Mouse (Mus musculus): Measurements from ENCODE around the gene P2rx3. TPM values are rescaled to one million over a fixed set of nuclear protein-coding genes. Genes with fewer than 3 reads are reported as not detected.

Gene P2rx3
- polyA plus RNA-seq, 1 experiment from 2014 or later: not detected

DNA sequence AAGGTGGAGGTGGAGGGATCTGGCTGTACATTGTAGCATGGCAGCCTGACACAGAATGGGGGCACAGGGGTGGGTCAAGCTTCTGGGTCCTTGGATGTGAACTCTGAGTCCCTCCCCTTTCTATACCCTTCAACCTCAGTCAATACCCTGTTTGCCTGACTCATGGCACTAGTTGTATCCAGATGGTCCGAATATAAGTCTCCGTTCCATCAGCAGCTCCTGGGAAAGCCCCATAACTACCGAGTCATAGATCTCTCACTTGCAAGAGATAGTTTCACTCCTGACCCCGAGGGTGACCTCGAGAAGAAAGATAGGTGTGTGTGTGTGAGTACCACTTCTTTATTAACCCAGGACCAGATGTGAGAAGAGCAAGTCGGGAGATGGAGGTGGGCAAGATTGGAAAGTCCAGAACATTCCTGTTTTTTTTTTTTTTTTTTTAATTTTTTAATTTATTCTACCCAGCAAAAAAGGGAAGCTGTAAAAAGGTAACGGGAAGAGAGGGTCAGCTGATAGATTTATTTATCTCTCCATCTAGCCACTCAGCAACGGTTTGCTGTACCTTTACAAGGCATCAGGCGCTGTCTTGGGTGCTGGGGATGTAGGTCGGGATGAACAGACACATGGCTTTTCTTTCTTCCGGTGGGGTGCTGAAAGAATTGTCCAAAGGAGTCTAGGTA, 78.5 kb downstream of the P2rx3 start:
- H3K4me1 ChIP-seq (ENCODE audit: control insufficient read depth in 2 of 2, insufficient read depth in 2 of 2, low read length in 2 of 2): no peaks in the 10 kb centered on the region
- H3K9me3 ChIP-seq (ENCODE audit: control insufficient read depth, low read length): no peaks in the 10 kb centered on the region
- no peak overlapping the region for H3K4me2 ChIP-seq (ENCODE audit: low read length)
- no peak overlapping the region for H3K4me3 ChIP-seq (ENCODE audit: control insufficient read depth in 1 of 2, insufficient read depth in 1 of 2, low read depth in 1 of 2, low read length in 2 of 2)
- 78% methylated on average over 11 of the region's 11 CpGs for WGBS
- ATAC-seq (ENCODE audit: insufficient number of reproducible peaks, insufficient read depth, low FRiP score, low read depth): no peak
- no peaks in the 10 kb centered on the region for H3K27me3 ChIP-seq (ENCODE audit: control insufficient read depth, insufficient read depth, low read length)
- no peak overlapping the region for H3K9ac ChIP-seq (ENCODE audit: low read length)
- peaks cover 42% of the 10 kb centered on the region for H3K36me3 ChIP-seq (ENCODE audit: control insufficient read depth, insufficient read depth, low read length)
- H3K27ac ChIP-seq (replicated peaks in 1 of 2; ENCODE audit: control insufficient read depth in 1 of 2, insufficient read depth in 1 of 2, low read depth in 2 of 2, low read length in 2 of 2): no peak overlapping the region

- Histone ChIP-seq H3K4me3 (ENCODE audit: control insufficient read depth in 1 of 2, insufficient read depth in 1 of 2, low read depth in 1 of 2, low read length in 2 of 2) (no peak overlapping the region), H3K4me1 (ENCODE audit: control insufficient read depth in 2 of 2, insufficient read depth in 2 of 2, low read length in 2 of 2) (no peaks in the 10 kb centered on the region), H3K9ac (ENCODE audit: low read length) (no peak overlapping the region), H3K9me3 (ENCODE audit: control insufficient read depth, low read length) (no peaks in the 10 kb centered on the region), H3K36me3 (ENCODE audit: control insufficient read depth, insufficient read depth, low read length) (peaks cover 64% of the 10 kb centered on the region), H3K27me3 (ENCODE audit: control insufficient read depth, insufficient read depth, low read length) (no peaks in the 10 kb centered on the region), H3K27ac (replicated peaks in 1 of 2; ENCODE audit: control insufficient read depth in 1 of 2, insufficient read depth in 1 of 2, low read depth in 2 of 2, low read length in 2 of 2) (no peak overlapping the region), H3K4me2 (ENCODE audit: low read length) (no peak overlapping the region)
- WGBS: 49% methylated on average over 5 of the region's 5 CpGs
- ATAC-seq (ENCODE audit: insufficient number of reproducible peaks, insufficient read depth, low FRiP score, low read depth): no peak; the same call in 1 of the 2 replicates
Observed at GRCm38 (mm10) chr2:84956274-84956673, 81.0 kb downstream of the P2rx3 start.

GRCm38 (mm10) chr2:84955435-84955834, 81.8 kb downstream of the P2rx3 start:
- no peak overlapping the region for H3K9ac ChIP-seq (ENCODE audit: low read length)
- H3K36me3 ChIP-seq (ENCODE audit: control insufficient read depth, insufficient read depth, low read length): peaks cover 72% of the 10 kb centered on the region
- no peak overlapping the region for H3K4me2 ChIP-seq (ENCODE audit: low read length)
- H3K9me3 ChIP-seq (ENCODE audit: control insufficient read depth, low read length): no peaks in the 10 kb centered on the region
- no peak overlapping the region for H3K27ac ChIP-seq (replicated peaks in 1 of 2; ENCODE audit: control insufficient read depth in 1 of 2, insufficient read depth in 1 of 2, low read depth in 2 of 2, low read length in 2 of 2)
- H3K27me3 ChIP-seq (ENCODE audit: control insufficient read depth, insufficient read depth, low read length): no peaks in the 10 kb centered on the region
- H3K4me1 ChIP-seq (ENCODE audit: control insufficient read depth in 2 of 2, insufficient read depth in 2 of 2, low read length in 2 of 2): no peaks in the 10 kb centered on the region
- no peak for ATAC-seq (ENCODE audit: insufficient number of reproducible peaks, insufficient read depth, low FRiP score, low read depth)
- 86% methylated on average over 9 of the region's 9 CpGs for WGBS
- no peak overlapping the region for H3K4me3 ChIP-seq (ENCODE audit: control insufficient read depth in 1 of 2, insufficient read depth in 1 of 2, low read depth in 1 of 2, low read length in 2 of 2)

GRCm38 (mm10) chr2:84952693-84953092, 84.6 kb downstream of the P2rx3 start:
- 83% methylated on average over 4 of the region's 4 CpGs for WGBS
- H3K36me3 ChIP-seq (ENCODE audit: control insufficient read depth, insufficient read depth, low read length): peaks cover 89% of the 10 kb centered on the region

GRCm38 (mm10) chr2:84952251-84952650, 85.0 kb downstream of the P2rx3 start:
- Histone ChIP-seq H3K9me3 (ENCODE audit: control insufficient read depth, low read length) (no peaks in the 10 kb centered on the region), H3K36me3 (ENCODE audit: control insufficient read depth, insufficient read depth, low read length) (peaks cover 89% of the 10 kb centered on the region)
- 85% methylated on average over 1 of the region's 1 CpGs for whole genome bisulfite sequencing

More at GRCm38 (mm10) chr2:84952693-84953092, 84.6 kb downstream of the P2rx3 start:
- ATAC-seq (ENCODE audit: insufficient number of reproducible peaks, insufficient read depth, low FRiP score, low read depth): no peak
- H3K9ac ChIP-seq (ENCODE audit: low read length): no peak overlapping the region
- H3K27me3 ChIP-seq (ENCODE audit: control insufficient read depth, insufficient read depth, low read length): no peaks in the 10 kb centered on the region
- H3K4me1 ChIP-seq (ENCODE audit: control insufficient read depth in 2 of 2, insufficient read depth in 2 of 2, low read length in 2 of 2): no peaks in the 10 kb centered on the region
- H3K9me3 ChIP-seq (ENCODE audit: control insufficient read depth, low read length): no peaks in the 10 kb centered on the region
- H3K27ac ChIP-seq (replicated peaks in 1 of 2; ENCODE audit: control insufficient read depth in 1 of 2, insufficient read depth in 1 of 2, low read depth in 2 of 2, low read length in 2 of 2): no peak overlapping the region
- H3K4me3 ChIP-seq (ENCODE audit: control insufficient read depth in 1 of 2, insufficient read depth in 1 of 2, low read depth in 1 of 2, low read length in 2 of 2): no peak overlapping the region
- no peak overlapping the region for H3K4me2 ChIP-seq (ENCODE audit: low read length)

DNA sequence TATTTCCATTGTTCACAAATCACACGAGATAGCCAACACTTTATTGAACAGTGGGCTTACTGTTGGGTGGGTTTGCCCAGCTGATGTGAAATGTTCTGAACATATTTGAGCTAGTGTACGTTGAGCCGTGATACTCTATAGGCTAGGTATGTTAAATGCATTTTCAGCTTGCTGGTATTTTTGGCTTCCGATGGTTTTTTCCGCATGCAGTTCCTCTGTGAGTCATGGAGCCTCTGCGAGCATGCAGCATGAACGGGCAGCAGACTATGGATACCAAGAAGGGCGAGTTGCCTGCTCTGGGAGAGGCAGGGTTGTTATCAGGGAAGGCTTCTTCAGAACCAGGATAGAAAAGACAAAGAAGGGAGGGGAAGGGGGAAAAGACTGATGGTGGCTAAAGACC, 86.2 kb downstream of the P2rx3 start:
- ATAC-seq (ENCODE audit: insufficient number of reproducible peaks, insufficient read depth, low FRiP score, low read depth): no peak
- no peaks in the 10 kb centered on the region for H3K27me3 ChIP-seq (ENCODE audit: control insufficient read depth, insufficient read depth, low read length)
- WGBS: 71% methylated on average over 8 of the region's 8 CpGs

More at GRCm38 (mm10) chr2:84952251-84952650, 85.0 kb downstream of the P2rx3 start:
- no peak overlapping the region for H3K9ac ChIP-seq (ENCODE audit: low read length)
- H3K27me3 ChIP-seq (ENCODE audit: control insufficient read depth, insufficient read depth, low read length): no peaks in the 10 kb centered on the region
- ATAC-seq (ENCODE audit: insufficient number of reproducible peaks, insufficient read depth, low FRiP score, low read depth): no peak
- no peak overlapping the region for H3K27ac ChIP-seq (replicated peaks in 1 of 2; ENCODE audit: control insufficient read depth in 1 of 2, insufficient read depth in 1 of 2, low read depth in 2 of 2, low read length in 2 of 2)
- H3K4me2 ChIP-seq (ENCODE audit: low read length): no peak overlapping the region
- no peak overlapping the region for H3K4me3 ChIP-seq (ENCODE audit: control insufficient read depth in 1 of 2, insufficient read depth in 1 of 2, low read depth in 1 of 2, low read length in 2 of 2)
- H3K4me1 ChIP-seq (ENCODE audit: control insufficient read depth in 2 of 2, insufficient read depth in 2 of 2, low read length in 2 of 2): no peaks in the 10 kb centered on the region

DNA sequence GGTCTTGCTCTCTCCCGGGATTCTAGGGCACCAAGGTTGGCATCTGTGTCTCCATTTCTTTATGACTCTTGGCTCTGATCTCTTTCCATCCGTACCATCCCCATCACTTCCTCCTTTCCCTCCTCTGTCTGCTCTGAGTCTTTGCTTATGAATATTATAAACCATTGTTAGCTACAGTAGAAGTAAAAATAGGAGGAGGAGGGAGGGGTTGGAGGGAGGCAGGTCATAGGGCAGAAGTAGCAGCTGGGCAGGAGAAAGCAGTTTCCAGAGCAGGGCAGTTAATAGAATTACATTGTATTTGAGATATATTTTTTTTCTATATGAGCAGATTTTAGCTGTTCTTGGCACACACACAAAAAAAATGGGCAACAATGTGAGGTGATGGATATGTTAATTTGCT, 88.5 kb downstream of the P2rx3 start:
- 82% methylated on average over 2 of the region's 2 CpGs for WGBS
- Histone ChIP-seq H3K27me3 (ENCODE audit: control insufficient read depth, insufficient read depth, low read length) (no peaks in the 10 kb centered on the region), H3K27ac (replicated peaks in 1 of 2; ENCODE audit: control insufficient read depth in 1 of 2, insufficient read depth in 1 of 2, low read depth in 2 of 2, low read length in 2 of 2) (no peak overlapping the region), H3K36me3 (ENCODE audit: control insufficient read depth, insufficient read depth, low read length) (peaks cover 92% of the 10 kb centered on the region), H3K4me3 (ENCODE audit: control insufficient read depth in 1 of 2, insufficient read depth in 1 of 2, low read depth in 1 of 2, low read length in 2 of 2) (no peak overlapping the region), H3K4me1 (ENCODE audit: control insufficient read depth in 2 of 2, insufficient read depth in 2 of 2, low read length in 2 of 2) (no peaks in the 10 kb centered on the region), H3K9me3 (ENCODE audit: control insufficient read depth, low read length) (no peaks in the 10 kb centered on the region), H3K4me2 (ENCODE audit: low read length) (no peak overlapping the region), H3K9ac (ENCODE audit: low read length) (no peak overlapping the region)
- no peak for ATAC-seq (ENCODE audit: insufficient number of reproducible peaks, insufficient read depth, low FRiP score, low read depth)

More for the DNA sequence above, 86.2 kb downstream of the P2rx3 start:
- Histone ChIP-seq H3K4me2 (ENCODE audit: low read length) (no peak overlapping the region), H3K36me3 (ENCODE audit: control insufficient read depth, insufficient read depth, low read length) (peaks cover 92% of the 10 kb centered on the region), H3K4me3 (ENCODE audit: control insufficient read depth in 1 of 2, insufficient read depth in 1 of 2, low read depth in 1 of 2, low read length in 2 of 2) (no peak overlapping the region), H3K9me3 (ENCODE audit: control insufficient read depth, low read length) (no peaks in the 10 kb centered on the region), H3K9ac (ENCODE audit: low read length) (no peak overlapping the region), H3K27ac (replicated peaks in 1 of 2; ENCODE audit: control insufficient read depth in 1 of 2, insufficient read depth in 1 of 2, low read depth in 2 of 2, low read length in 2 of 2) (no peak overlapping the region), H3K4me1 (ENCODE audit: control insufficient read depth in 2 of 2, insufficient read depth in 2 of 2, low read length in 2 of 2) (no peaks in the 10 kb centered on the region)
